Mouse (Mus musculus) bone marrow, adult 2 months (tissue): Measurements from ENCODE around the gene Atp9a. TPM values are rescaled to one million over a fixed set of nuclear protein-coding genes. Genes with fewer than 3 reads are reported as not detected.

ENCODE experiments used
- H3K27ac ChIP-seq: fragments of 200-500 bp; 2 replicates; pipeline ENCODE4 v1.5.1; 2012; ENCODE audit warnings: low read depth, mild to moderate bottlenecking, control low read depth, inconsistent platforms, low read length; ENCODE audit not compliant: control insufficient read depth, poor library complexity, insufficient read depth
- H3K4me1 ChIP-seq: fragments of 200-500 bp; 2 replicates; pipeline ENCODE4 v1.6.1; 2011; ENCODE audit warnings: low read length; ENCODE audit not compliant: control insufficient read depth, insufficient read depth
- H3K4me3 ChIP-seq: fragments of 200-500 bp; replicated peaks from 2 replicates; pipeline ENCODE3; 2011; ENCODE audit warnings: mild to moderate bottlenecking, low read depth, low read length, control low read depth; ENCODE audit not compliant: control insufficient read depth
- CTCF ChIP-seq: fragments of 200-500 bp; IDR thresholded peaks from 2 replicates; pipeline ENCODE4 v1.5.1; 2011; ENCODE audit warnings: low read length, control low read depth; ENCODE audit not compliant: control insufficient read depth, insufficient read depth
- POLR2A ChIP-seq: fragments of 200-500 bp; IDR thresholded peaks from 2 replicates; pipeline ENCODE4 v1.6.1; 2011; ENCODE audit warnings: low read depth, mild to moderate bottlenecking, control low read depth, low read length, borderline replicate concordance; ENCODE audit not compliant: control insufficient read depth
- WGBS: fragments of 180-500 bp; shearing (Covaris S2); methylation state at CpG from one replicate; pipeline ENCODE4 v1.1.7; 2018; 5-methylcytosine and 5-hydroxymethylcytosine counted together
- polyA plus RNA-seq: library from polyadenylated mRNA; stranded (reverse); fragments of >200 nt; gene quantifications from 2 replicates; pipeline ENCODE4 v1.2.4, GENCODE M21; 2011; ENCODE audit warnings: low replicate concordance; ENCODE audit not compliant: missing spikeins, insufficient read depth, insufficient read length

Gene Atp9a
- polyA plus RNA-seq, 1 experiment = 2.6 TPM

DNA sequence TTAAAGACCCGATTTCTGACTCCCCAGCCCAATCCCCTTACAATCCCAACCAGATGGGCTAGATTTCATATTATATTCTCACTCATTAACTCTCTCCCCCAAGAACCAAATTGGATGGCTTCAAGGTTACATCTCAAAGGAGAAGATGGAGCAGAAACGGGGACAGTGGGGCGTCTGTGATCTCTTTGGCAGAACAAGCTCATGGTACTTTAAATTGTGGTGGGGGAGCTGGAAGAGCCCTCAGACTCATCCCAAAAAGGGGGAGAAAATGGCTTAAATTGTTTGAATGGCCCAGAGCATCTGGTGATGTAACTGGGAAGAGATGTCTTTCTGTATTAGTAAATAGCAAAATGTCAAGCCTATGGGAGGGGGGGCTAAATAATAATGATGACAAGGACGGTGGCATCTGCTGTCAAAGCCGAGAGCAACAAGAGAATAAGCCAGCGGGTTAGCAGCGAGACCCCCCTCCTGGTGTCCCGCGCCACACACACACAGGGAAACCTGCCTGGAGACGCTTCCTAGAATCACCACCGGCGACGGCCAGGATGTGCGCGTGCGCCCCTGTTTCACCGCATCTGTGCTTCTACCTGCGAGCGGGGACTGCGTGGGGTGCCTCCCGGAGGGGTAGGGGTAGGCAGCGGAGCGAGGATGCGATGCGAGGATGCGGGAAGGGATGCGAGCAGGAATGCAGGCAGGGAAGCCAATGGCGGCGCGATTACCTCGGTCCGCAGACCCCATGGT lies 141.3 kb downstream of the Atp9a start:
- WGBS = 3% methylated on average over 32 of the region's 32 CpGs
- no peaks in the 10 kb centered on the region for H3K4me1 ChIP-seq
- TF ChIP-seq POLR2A (no peak), CTCF (no peak)
- H3K4me3 ChIP-seq = no peak overlapping the region
- no peak overlapping the region for H3K27ac ChIP-seq

DNA sequence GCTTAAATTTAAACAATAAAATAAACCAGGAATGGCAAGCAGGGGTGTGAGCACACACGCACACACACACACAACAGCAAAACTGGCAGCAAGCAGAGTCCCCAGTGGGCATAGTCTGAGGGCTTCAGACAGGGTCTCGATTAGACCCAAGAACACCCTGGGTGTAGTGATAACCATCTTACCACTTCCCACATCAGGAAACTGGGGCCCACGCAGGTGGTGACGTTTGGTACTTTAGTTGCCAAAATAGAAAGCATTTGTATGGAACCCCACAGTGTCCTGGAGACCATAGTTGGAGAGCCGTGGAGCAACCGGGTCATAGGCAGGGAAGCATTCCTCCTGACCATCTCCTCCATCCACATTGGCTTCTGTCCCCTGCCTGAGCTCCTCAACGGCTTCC lies 146.5 kb downstream of the Atp9a start:
- no peak overlapping the region for H3K4me3 ChIP-seq
- WGBS = 14% methylated on average over 7 of the region's 7 CpGs
- H3K4me1 ChIP-seq = peaks cover 2% of the 10 kb centered on the region; the same call in 1 of the 2 replicates
- H3K27ac ChIP-seq = no peak overlapping the region
- no peak for TF ChIP-seq CTCF
- TF ChIP-seq POLR2A = no peak

DNA sequence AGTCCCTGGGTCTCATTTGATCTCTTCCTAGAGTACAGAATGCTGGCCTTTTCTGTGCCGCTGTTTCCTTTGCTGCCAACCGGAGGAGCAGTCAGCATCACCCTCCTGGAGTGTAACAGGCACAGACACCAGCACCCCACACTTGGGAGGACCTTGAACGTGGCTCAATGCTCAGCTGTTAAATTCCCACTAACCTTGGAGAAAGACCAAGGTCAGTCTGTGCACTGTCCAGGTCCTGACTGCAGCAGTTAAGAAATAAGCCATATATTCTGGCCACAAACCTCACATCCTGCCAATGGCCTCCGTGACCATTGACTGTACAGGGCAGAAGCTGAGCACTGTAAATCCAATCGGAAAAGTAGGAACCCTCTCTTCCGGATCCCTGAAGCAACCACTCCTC lies 148.5 kb downstream of the Atp9a start:
- Histone ChIP-seq H3K4me1 (peaks cover 2% of the 10 kb centered on the region; the same call in 1 of the 2 replicates), H3K4me3 (no peak overlapping the region), H3K27ac (no peak overlapping the region)
- 71% methylated on average over 6 of the region's 6 CpGs for WGBS
- TF ChIP-seq CTCF = no peak
- no peak for TF ChIP-seq POLR2A

DNA sequence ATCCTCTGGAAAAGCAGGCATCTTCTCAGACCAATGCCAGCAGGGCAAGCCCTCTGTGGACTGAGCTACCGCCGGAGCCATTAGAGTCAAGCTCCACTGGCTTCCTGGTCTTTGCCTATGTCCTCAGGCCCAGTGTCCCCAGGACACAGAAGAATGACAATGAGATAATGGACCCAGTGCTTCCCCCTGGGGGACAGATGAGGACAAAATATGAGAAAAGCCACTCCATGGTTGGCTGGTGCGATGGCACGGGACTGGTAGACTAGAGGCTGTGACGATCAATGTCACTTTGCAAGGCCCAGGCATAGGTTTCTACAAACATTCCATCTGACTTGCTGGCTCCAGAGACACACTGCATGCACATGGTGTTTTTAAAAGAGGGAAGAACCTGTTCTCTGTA lies 149.2 kb downstream of the Atp9a start:
- WGBS = 73% methylated on average over 5 of the region's 5 CpGs
- Histone ChIP-seq H3K27ac (no peak overlapping the region), H3K4me1 (peaks cover 2% of the 10 kb centered on the region; the same call in 1 of the 2 replicates), H3K4me3 (no peak overlapping the region)
- TF ChIP-seq POLR2A (no peak), CTCF (no peak)

DNA sequence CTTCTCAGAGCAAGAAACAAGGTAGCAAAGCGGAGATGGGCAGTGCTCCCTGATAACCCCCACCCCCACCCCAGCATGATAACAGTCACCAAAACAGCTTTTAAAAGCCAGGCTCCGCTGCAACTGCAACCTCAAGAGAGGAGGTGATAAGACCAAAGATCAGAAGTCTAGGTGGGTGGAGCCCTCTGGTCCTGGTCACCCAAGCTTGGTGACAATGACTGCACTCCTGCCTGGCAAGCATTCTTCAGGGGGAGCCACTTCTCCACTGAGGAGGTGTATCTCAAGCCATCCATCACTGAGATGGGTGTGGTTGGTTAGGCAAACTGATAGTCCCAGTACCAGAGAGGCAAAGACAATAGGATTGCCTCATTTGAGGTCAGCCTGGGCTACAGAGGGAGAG lies 151.1 kb downstream of the Atp9a start:
- TF ChIP-seq POLR2A (no peak), CTCF (no peak)
- Histone ChIP-seq H3K4me3 (no peak overlapping the region), H3K27ac (peak overlapping the region; percentile 7; the same call in 1 of the 2 replicates), H3K4me1 (peaks cover 2% of the 10 kb centered on the region; the same call in 1 of the 2 replicates)
- WGBS = 41% methylated on average over 2 of the region's 2 CpGs

DNA sequence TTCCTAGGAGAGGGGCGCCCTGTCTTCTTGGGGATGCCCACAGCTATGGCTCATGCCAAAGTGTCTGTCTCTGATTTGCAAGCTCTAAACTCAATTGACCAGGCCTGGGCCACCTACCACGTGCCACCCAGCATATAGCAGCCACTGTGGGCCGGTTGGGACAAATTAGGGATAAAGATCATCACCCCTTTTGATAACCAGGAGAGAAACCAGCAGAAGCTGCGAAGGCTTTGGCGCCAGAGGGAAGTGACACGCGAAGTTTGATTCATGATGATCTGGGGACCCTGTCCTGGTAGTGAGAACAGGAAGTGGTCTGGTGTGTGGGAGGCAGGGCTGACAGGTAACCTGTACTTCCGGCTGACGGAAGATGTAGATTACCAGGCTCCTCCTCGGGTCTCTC lies 151.7 kb downstream of the Atp9a start:
- Histone ChIP-seq H3K4me3 (no peak overlapping the region), H3K4me1 (peaks cover 2% of the 10 kb centered on the region; the same call in 1 of the 2 replicates), H3K27ac (peak overlapping the region; percentile 32)
- 3% methylated on average over 10 of the region's 10 CpGs for WGBS
- no peak for TF ChIP-seq POLR2A
- TF ChIP-seq CTCF = no peak

DNA sequence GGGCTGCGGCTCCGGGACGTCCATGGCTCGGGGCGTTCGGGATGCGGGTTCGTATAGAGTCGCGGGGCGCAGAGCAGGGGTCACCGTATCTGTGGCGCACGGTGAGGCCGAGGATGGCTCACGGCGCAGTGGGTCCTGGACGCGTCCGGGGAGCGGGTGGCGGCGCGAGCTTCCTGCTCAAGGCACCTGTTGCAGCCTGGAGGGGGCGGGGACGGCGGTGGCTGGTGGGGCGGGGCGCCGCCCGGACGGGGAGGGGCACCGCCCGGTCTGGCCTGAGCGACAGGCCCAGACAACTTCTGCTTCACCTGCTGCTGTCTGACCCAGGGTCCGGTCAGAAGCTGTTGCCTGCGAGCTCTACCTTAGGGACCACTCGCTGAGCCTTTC lies 152.0 kb downstream of the Atp9a start:
- Histone ChIP-seq H3K4me3 (peak overlapping the region; percentile 64), H3K4me1 (peaks cover 2% of the 10 kb centered on the region; the same call in 1 of the 2 replicates), H3K27ac (peak overlapping the region; percentile 57)
- TF ChIP-seq CTCF (no peak), POLR2A (peak; percentile 29; the same call in 1 of the 2 replicates)
- under 1% methylated on average over 37 of the region's 38 CpGs for WGBS

DNA sequence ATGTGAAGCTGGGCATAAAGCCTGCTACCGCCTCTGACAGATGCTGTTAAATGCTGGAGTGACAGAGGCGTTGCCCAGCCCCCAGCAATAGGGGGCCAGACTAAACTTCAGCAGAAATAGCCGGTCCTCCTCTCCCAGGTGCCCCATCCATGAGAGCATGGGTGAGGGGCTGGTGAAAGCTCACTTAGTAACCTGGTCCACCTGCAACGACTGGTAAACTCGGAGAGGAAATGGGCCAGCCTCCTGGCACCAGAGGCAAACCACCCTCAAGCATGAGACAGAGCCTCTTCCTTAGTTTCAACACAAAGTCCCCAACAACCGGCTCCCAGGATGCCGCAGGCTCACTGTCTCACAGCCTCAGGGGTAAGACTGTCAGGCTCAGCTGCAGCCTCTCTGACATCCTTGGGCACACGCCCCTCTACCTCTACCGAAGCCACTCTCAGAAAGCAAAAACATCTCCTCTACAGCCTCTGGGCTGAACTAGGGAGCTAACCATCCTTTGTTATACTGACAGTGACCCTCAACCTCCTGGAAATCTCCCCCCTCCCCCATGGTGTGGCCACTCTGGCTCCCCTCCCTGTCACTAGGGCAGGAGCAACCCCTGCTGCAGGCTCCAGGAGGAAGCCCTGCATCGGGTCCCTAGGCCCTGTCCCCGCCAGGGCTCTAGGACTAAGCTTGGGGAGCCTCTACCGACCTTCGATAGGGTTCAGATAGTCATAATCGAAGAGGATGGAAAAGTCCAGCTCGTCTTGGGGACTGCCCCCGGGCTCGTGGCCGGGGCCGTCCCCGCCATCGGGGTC lies 152.6 kb downstream of the Atp9a start:
- WGBS = under 1% methylated on average over 21 of the region's 21 CpGs

More for the DNA sequence above, 152.6 kb downstream of the Atp9a start:
- peaks cover 2% of the 10 kb centered on the region; the same call in 1 of the 2 replicates for H3K4me1 ChIP-seq
- no peak for TF ChIP-seq CTCF
- no peak for TF ChIP-seq POLR2A
- H3K4me3 ChIP-seq = peak overlapping the region; percentile 64
- peak overlapping the region; percentile 57; the same call in 1 of the 2 replicates for H3K27ac ChIP-seq
